Mouse (Mus musculus) kidney, postnatal 25 days (tissue): ENCODE measurements at regions not wholly inside any gene's neighbourhood (a gene's known extent, or its start where the extent isn't known, plus 50 kb on each side); places are given as distances from the start of the nearest gene placed in this dataset.
A peak's percentile ranks its signal among the peaks of the same experiment; 100 is the strongest.

ENCODE experiments used
- DNase-seq, 2 experiments: peaks; one replicate each; pipeline ENCODE4 v3.0.0; 2021; ENCODE audit warnings: mixed read lengths in 2 of 2

DNA sequence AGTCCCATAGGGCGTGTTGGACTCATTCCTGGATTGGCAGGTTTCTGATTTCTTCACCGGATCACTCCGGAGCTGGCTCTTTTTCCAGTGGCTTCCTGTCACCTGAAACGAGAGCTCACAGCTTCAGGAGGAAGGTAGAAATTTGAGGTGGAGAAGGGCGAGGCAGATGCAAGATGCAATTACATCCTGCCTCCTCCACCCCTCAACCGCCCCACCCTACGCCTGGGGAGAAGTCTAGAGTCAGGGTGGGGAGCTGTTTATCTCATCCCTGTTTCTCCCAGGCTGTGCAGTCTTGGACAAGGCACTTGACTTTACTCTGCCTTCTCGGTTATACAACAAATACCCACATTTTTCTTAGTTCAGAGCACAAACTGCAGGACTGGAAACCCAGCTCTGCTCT lies 302.8 kb upstream of the Klf3 start:
- DNase-seq: no peak

DNA sequence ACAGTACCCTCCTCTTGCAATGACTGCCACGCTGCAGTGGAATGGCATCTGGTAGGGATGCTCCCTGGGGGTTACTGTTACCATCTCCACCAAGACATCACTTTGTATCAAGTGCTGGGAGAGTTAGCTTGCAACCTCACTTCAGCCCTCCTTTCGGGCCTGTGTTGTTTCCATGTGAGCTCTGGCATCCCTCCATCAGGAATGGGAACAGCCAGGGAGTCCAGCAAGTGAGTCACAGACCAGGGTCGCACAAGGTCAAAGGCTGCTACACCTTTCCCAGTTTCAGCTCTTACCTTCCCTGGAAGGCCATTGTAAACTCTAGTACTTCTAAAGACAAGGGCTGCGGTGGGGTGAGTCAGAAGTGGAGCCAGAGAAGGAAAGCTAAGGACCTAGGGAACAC lies 302.3 kb upstream of the Klf3 start:
- peak; percentile 31 to 55 for DNase-seq

DNA sequence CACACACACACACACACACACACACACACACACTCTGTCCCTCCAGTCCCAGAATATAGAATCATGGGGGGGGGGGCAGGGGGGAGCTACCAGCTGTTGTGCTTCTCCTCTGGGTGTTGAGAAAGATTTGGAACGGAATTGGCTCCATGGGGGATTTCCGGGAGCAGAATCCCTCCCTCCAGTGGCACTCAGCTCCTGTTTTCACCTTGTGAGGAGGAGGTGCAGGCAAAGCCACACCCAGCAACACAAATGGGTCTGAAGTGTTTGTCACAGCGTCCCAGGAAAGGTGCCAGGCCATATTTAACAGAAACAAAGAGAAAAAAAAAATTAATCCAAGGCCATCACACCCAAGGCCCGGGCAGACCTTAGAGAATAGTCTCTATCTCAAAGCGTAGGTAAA lies 301.4 kb upstream of the Klf3 start:
- DNase-seq: no peak

DNA sequence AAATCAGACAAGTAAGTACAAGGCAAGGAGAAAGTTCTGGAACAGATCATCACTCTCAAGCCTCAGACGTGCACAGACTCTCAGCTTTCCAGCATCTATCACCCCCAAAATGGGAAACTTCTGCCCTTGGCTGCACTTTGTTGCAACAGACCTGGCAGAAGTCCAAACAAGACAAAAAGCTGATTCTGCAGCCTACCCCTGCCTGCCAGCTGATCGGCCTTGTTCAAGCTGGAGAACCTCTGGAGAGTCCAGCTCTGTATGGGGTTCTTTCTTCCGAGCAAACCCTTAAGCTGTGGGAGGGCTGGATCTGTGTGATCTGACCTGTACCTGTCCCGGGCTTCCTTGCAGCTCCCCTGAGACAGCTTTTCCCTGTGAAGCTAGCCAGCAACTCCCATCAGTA lies 299.7 kb upstream of the Klf3 start:
- DNase-seq: peak; percentile 53 to 75

DNA sequence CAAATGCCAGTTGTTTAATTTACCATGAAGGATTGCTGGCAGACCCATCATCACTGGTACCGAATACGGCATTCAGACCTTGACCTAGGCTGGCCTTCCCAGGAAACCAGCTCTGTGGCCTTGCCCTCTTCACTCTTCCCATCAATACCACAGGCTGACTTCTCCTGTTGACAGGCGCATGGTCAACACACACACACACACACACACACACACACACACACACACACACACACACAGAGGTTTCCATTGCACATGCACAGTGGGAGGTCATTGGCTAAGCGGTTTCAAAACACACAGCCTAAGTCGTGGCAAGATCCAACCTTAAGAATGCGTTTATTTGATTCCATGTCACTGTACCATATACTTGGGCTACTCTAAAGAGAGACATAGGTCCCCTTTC lies 298.7 kb upstream of the Klf3 start:
- DNase-seq: peak; percentile 15 to 33

DNA sequence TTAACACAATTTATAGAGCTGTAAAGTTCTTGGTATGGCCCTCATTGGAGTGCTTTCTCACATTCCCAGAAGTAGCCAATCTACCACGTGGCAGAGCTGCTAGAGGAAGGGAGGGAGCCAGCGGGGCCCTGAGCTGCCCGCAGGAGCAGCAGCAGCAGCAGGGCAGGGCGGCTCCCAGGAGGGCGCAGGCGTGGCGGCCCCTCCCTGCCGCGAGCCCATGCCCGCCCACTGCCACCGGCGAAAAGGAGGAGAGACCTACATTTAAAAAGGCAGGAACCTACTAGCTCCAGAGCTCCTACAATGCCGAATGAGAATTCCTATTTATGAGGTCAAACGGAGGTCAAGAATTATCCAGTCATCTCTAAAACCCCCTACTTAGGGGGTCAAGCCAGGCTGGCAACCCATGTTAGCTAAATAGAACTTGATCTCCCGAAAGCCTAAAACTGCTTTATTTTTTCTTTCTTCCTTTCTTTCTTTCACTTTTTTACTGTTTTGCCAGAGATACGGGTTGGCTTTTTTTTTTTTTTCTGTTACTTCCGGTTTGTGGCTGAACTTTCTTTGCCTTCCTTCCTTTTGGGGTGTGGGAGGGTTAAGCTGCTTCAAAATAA lies 297.9 kb upstream of the Klf3 start:
- DNase-seq: peak; percentile 77 to 93

DNA sequence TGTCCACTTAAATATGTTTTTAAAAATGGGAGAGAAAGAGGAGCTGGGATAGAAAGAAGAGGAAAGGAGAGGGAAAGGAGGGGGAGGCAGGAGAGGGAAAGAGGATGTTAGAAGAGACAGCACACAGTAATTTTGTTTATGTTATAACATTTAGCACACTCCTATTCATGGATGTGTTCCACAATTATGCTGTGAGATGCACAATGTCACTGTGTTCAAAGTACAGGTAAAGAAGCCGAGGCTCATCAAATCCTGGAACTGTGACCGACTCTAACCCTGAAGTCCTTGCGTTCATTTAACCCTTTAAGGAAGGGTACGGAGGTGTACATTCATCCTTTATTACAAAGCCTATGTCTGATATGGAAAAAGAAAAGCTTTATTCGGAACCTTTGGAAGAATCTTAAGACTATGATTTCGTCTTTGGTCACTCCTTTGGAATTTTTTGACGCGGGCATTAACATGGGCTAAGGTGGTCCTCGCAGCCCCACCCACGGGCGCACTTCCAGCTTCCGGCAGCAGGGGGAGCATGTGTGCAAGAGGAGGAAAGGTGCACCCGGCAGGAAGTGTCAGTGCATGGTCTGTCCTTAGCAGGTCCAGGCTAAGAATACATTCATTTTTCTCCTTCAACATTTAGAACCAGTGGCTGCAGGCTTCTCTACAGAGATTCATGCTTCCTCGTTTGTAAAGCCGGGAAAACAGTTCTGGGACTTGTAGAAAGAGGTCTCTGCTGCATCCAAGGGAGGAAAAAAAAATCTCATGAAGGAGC lies 297.2 kb upstream of the Klf3 start:
- peak; percentile 86 to 91 for DNase-seq

DNA sequence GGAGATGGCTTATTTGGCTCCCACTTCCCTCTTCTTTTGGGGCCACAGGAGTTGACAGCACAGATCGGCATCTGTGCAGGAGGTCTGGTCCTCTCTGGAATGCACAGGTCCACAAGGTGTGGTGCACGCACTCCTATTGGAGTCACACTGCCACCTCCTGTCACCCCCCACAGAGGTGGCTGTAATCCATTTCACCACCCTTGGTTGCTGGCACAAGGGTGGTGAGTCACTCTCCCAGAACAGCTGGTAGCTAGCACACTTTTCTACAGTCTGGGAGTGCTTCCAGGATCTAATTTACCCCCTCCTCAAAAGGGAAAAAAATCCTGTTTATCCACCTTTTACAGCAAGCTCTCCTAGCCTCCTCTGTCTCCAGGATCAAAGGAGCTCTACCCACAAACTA lies 294.6 kb upstream of the Klf3 start:
- peak in 1 of 2 experiments; percentile 68 for DNase-seq

DNA sequence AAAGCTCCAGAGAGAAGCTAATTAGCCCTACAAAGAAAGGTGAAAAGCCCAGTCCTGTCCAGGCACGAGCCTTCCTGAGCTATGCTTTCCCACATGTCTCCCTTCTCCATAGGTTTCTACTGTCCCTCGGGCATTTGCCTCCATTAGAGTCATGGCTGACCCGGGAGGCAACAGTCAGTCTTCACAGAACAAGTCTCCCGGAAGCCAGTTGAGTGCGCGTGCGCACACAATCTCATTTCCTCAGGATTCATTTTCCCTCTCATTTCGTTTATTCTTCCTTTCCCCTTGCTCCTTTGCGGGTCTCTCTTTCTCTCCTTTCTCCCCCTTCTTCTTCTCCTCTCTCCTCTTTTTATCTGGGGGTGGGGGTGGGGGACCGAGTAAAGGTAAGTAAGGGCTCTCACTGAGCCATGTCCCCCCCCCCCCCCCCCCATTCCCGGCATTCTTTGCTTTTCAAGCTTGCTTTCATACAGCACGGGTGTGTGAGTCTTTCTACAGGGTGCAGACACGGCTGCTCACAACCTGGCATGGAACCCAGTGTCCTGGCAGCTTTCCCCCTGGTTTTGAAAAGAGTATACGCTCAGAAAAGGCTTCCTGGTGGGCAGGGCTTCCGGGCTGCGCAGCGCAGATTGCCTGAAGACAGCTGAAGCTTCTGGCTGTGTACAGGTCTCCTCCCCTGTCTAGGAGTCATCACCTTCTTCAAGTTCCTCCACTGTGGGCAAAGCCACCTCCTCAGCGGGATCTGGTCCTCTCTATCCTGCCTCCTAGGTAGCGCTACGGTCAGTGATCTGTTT lies 289.8 kb upstream of the Klf3 start:
- DNase-seq: peak in 1 of 2 experiments; percentile 11

DNA sequence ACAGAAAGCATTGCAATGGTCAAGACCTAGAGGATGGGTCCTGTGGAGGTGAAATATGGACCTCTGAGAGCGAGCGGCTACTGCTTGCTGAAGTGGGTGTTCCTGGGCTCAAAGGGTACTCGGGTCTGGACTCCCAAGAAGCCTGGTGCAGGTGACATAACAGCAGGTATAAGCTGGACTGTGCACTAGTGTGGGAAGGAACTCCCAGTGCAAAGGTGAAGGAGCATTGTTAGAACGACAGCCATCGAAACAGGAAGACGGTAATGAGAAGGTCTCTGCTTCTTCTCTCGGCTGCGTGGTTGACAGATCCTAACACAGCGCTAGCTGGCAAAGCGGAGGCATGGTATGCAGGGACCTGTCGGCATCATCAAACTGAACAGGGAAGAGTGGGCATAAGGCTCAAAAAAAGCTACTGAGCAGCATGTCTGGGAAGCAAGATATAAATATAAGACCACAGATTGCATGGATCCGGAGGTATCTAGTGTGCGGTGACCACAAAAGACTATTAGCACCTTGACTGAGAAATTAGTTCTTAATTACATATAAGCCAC lies 287.0 kb upstream of the Klf3 start:
- peak in 1 of 2 experiments; percentile 55 for DNase-seq

DNA sequence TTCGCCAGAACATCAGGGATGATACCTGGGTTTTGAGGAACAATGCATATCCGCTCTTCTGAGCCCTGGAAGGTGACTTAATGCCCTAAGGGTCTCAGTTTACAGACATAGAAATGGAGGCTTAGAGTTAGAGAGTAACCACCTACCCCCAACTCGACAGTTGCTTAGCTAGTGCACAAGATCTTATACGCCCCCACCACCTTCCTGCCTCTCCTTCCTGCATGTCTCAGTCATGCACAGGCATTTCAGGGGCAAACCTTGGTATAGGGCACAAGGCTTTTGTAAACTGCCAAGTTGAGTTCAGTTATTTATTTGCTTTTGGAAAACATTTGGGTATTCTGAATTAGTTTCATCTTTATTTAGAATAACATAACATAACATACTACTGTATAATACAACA lies 285.9 kb upstream of the Klf3 start:
- DNase-seq: no peak

DNA sequence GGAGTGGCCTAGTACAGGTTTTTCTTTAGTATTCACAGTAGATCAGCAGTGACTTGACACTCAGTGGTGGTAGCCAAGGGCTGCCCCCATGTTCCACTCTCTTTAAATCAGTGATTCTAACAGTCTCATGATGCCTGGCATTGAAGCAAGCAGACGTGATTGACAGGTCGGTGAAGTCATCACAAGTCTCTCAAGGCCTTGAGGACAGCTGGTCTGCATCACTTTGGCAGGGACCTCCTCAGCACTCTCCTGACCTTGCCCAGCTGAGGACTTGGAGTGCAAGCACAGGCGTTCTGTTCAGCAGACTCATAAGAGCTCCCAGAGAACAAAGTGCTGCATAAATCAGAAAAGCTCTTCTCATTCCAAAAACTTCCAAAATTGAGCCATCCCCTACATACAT lies 285.4 kb upstream of the Klf3 start:
- peak; percentile 14 to 66 for DNase-seq

DNA sequence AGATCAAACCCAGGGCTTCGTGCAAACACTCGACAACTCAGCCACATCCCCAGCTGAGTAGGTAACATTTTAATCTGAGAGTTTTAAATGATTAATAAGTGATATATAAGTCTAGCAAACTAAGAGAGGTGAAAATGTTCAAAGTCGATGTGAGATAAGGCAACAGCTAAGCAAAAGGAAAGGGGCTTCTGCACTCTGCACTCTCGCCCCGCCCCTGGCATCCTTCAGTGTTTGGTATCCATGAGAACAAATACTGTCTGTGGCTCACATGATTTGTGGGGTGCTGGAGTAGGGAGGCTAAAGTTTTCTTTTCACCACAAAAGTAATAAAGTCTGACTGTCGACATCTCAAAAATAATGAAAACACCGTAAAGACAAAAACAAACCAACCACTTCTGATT lies 284.2 kb upstream of the Klf3 start:
- peak; percentile 37 to 73 for DNase-seq

DNA sequence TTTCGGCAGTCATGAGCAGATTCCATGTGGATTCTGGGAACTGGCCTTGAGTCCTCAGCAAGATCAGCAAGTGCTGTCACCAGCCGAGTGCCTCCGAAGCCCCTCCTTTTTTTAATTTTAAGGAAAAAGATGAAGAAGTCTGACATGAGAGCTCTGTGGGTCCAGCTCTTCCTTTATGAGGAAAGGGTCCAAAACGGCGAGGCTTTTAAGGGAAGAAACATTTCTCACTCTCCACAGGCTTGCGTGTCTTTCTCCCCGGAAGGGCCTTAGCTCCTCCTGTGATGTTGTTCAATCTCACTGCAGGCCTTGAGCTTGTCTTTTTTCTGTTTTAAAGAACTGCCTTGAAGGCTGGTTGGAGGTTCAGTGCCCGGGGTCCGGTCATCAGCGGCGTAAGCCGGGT lies 283.5 kb upstream of the Klf3 start:
- DNase-seq: no peak

DNA sequence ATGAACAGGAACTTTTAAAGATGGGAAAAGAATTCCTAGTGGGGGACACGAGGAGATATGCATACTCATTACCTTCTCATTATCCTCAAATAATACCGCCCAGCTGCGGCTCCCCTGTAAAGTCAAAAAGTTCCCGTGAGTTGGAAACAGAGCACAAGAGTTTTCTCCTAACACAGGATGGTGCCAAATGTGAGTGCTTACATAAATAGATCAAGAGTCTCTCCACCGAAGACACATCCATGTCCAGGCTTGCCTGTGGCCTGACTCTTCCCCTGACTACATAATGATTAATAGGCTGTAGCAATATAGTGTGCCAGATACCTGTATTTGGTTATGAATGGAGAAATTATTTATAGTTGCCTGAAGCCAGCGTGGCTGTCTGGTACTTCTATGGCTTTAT lies 281.8 kb upstream of the Klf3 start:
- no peak for DNase-seq

DNA sequence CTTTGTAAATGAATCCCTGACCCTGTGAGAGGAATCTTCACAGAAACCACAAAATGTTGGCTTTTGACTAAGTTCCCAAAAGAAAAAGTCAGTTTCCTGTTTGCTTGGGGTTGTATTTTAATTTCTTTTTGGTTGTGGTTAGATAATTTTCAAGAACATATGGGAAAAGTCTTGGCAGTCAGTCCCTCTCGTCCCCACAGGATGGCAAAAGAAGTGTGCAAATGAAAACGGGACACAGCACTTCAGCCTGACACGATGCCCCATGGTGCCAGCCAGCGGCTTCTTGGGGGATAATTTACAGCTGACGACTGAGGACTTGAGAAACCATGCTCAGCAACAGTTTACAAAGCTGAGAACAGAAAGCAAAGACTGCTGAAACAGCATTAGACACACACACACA lies 281.2 kb upstream of the Klf3 start:
- DNase-seq: no peak

DNA sequence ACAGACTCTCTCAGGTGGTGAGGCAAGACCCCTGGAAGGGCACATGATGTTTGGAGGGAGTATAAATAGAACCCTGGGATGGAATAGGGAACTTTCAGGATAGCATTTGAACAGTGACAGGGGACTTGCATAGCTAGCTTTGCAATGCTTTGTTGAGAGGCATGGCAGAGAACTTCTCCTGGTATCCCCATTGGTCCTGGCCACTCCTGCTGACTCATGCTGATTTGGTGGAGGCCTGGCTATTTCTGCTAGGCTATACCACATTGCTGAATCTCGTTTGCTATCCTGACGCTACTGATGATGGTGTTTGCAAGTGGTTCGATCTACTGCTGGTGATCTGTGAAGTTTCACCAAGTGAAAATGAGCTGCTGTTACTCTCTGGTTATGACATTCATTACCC lies 276.7 kb upstream of the Klf3 start:
- no peak for DNase-seq

DNA sequence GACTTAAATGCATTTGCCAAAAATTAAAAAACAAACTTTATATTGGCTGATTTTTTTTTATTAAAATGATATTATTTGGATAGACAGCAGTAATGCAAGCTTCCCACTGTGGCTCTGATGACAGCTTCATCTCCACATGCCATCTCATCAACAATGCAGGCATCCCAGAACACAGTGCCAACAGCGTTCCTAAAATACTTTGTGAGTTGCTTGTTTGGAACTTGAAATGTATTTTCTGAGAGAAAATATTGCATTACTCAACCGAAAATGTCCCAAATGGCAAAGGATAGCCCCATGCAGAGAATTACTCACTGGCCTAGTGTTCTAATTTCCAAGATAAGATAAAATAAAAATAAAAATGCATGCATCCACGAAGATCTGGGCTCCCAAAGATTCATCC lies 275.2 kb upstream of the Klf3 start:
- no peak for DNase-seq

DNA sequence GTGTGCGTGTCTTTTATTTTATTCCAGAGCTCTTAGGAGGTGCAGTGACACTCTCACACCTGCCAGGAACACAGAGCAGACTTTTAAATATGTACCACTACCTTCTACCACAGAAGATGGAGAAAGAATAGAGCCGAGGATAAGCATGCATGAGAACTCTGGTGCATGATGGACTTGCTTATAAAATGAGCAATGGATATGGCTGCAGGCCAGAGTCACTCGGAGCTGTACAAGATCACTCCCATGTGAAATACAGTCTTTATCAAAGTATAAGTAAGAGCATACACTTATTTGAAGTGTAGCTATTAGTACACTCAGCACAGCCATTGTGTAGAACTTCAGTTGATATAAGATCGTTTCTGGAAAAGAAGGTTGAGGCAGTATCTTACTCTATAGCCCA lies 268.8 kb upstream of the Klf3 start:
- no peak for DNase-seq

DNA sequence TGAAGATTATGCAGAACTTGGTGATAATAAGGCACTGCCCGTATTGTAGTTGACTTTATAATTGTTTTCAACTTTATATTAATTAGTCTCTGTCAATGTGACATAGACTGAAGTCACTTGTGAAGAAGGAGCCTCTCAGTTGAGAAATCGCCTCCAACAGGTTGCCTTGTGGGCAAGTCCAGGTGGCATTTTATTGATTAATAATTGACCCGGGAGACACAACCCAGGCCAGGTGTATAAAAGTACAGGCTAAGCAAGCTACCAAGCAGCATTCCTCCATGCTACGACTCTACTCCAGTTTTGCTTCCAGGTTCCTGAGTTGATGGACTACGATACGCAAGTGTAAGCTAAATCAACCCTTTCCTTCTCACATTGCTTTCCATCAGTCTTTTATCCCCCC lies 268.2 kb upstream of the Klf3 start:
- peak in 1 of 2 experiments; percentile 52 for DNase-seq

DNA sequence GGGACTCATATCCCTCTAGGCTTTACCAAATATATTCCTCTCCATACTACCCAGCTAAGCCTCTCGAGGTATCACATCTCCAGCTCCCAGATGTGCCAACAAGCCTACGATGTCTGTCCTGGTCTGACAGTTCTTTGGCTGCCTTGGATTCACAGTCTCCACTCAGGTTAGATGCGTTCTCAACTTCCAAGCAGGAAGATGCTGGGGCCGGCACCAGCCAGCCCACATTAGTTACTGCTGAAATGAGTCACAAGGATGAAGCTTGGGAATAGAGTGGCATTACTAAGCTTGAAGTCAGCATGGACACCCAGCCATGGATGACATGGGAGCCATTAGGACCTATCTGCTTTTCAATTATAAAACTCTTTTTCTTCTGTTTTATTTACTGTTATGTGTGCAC lies 267.6 kb upstream of the Klf3 start:
- no peak for DNase-seq

DNA sequence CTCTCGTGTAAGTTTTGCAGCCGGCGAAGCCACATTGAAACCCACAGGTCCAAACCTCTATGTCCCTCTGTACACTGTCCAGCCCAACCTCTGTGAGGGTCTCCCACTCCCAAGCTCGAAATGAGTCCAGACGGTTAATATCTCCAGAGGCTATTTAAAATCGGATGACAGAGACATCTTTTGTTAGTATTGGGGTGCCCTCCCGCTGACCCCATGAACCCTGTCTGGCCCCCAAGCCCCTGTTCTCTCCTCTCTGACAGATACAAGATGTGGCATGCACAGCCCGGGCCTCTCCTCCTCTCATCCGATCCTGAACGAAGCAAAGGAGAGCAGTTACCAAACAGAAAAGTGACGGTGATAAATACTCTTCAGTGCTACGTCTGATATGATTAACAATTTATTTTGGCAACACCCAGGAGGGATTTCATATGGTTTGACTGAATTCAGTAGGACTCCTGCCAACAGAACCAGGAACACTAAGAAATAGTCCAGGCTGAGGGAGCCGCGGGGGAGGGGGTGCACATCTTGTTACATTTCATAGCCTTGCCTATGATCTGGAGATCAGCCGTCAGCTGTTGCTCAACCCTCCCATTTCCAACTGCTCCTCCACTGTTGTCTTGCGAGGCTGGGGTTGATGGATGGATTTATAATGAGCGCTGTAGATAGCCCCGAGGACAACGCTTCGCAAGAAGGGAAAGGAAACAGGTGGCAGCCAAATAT lies 266.6 kb upstream of the Klf3 start:
- DNase-seq: peak; percentile 21 to 40
